Mouse (Mus musculus) embryo, embryonic 11 days (tissue): ENCODE data around the gene Gm10382.
"Not testable (repeated sequence)": the region's sequence is repeated elsewhere in the genome, so short reads cannot be mapped to it uniquely, and the experiment has no call there.

Experiments used
- DNase-seq: peaks from one replicate; pipeline ENCODE4 v3.0.0-alpha.2; 2015

Gene Gm10382

GRCm38 (mm10) chr5:125370950-125371693, 18.0 kb upstream of the Gm10382 start:
- no peak for DNase-seq

- no peak for DNase-seq
Observed at GRCm38 (mm10) chr5:125372027-125372426, 17.1 kb upstream of the Gm10382 start.

GRCm38 (mm10) chr5:125375871-125376270, 13.3 kb upstream of the Gm10382 start:
- DNase-seq, result no peak

- no peak for DNase-seq
Observed at GRCm38 (mm10) chr5:125377214-125377613, 11.9 kb upstream of the Gm10382 start.

- no peak for DNase-seq
Observed at GRCm38 (mm10) chr5:125378919-125379318, 10.2 kb upstream of the Gm10382 start.

GRCm38 (mm10) chr5:125381954-125382672, 7.0 kb upstream of the Gm10382 start:
- no peak for DNase-seq

- peak; percentile 80 for DNase-seq
Observed at GRCm38 (mm10) chr5:125382673-125383558, 6.2 kb upstream of the Gm10382 start.

- no peak for DNase-seq
Observed at GRCm38 (mm10) chr5:125383637-125384420, 5.3 kb upstream of the Gm10382 start.

GRCm38 (mm10) chr5:125384512-125385214, 4.5 kb upstream of the Gm10382 start:
- no peak for DNase-seq

- DNase-seq, result no peak
Observed at GRCm38 (mm10) chr5:125385215-125385940, 3.7 kb upstream of the Gm10382 start.

GRCm38 (mm10) chr5:125387295-125387694, 1.8 kb upstream of the Gm10382 start:
- not testable (repeated sequence) for DNase-seq

GRCm38 (mm10) chr5:125388358-125389092, 597 bp upstream of the Gm10382 start:
- no peak for DNase-seq

GRCm38 (mm10) chr5:125389579-125390441, 688 bp downstream of the Gm10382 start, which contains the start of gene Ubc:
TSS of gene Ubc (minus strand) at chr5:125390202.
- peak; percentile 93 for DNase-seq

GRCm38 (mm10) chr5:125390906-125391477, 1.9 kb downstream of the Gm10382 start:
- DNase-seq, result no peak

- DNase-seq, result no peak
Observed at GRCm38 (mm10) chr5:125391609-125392008, 2.5 kb downstream of the Gm10382 start.

GRCm38 (mm10) chr5:125392176-125392575, 3.1 kb downstream of the Gm10382 start:
- DNase-seq, result not testable (repeated sequence)

GRCm38 (mm10) chr5:125392618-125392976, 3.5 kb downstream of the Gm10382 start:
- no peak for DNase-seq

GRCm38 (mm10) chr5:125392977-125393621, 4.0 kb downstream of the Gm10382 start:
- DNase-seq, result peak; percentile 95
